Mouse (Mus musculus): ENCODE results near the gene 2310030G06Rik.
A peak's percentile ranks its signal among the peaks of the same experiment; 100 is the strongest.

Gene 2310030G06Rik

DNA sequence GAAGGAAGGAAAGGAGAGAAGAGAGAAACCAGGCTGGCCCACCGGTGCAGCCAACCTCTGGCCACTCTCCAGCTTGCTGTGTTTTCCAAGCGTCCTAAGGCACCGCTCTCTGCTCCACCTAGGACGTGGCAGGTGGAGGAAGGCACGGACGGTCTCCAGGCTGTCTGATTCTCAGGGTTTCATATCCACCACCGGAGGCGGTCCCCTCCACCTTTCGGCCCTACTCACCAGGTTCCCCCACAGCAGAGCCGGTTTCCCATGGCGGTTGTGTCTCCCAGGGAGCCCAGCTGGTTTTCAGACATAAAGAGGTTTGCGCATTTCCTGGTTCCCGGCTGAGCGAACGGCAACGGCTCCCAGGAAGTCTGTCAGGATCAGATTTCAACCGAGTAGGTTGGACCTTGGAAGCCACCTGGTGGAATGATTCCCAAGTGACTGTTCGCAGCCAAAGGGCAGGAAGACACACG lies at the start of gene 2310030G06Rik:
Gene 2310030G06Rik (minus strand): TSS at position 323 of the 464 bp plus-strand sequence.
- no peak for DNase-seq

DNA sequence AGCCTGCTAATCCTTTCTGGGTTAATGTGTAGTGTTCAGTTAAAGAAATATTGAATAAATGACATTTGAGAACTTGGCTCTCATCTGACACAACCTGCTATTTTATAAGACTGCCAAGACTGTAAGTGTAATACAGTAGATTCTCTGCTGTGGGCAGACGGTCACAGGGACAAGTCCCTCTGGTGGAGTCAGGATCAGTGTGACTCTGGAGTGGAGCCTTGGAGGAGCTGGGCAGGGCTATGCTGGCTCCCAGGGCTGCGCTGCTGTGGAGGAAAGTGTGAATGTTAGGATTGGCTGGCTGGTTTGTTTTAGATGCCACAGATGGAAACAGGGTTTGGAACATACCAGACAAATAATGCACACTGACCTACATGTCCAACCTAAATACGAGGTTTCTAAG lies 48.9 kb upstream of the 2310030G06Rik start:
- no peak for DNase-seq

DNA sequence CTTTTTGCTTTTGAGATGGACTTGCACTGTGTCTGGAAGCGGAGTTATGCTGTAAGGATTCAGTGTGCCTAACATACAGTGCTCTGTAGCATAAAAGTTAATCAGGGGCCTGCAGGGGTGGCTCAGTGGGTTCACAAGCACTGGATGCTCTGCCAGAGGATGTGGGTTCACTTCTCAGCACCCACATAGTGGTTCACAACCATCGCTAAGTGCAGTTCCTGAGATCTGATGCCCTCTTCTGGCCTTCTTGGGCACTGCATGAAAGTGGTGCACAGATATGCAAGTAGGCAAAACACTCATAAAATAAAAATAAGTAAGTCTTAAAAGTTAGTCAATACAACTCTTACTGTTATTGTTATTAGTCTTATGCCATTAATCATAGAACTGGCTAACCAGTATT lies 35.8 kb upstream of the 2310030G06Rik start:
- peak; percentile 33 for DNase-seq

- DNase-seq, result no peak
Observed at GRCm38 (mm10) chr9:50776162-50776760, 29.9 kb upstream of the 2310030G06Rik start.

DNA sequence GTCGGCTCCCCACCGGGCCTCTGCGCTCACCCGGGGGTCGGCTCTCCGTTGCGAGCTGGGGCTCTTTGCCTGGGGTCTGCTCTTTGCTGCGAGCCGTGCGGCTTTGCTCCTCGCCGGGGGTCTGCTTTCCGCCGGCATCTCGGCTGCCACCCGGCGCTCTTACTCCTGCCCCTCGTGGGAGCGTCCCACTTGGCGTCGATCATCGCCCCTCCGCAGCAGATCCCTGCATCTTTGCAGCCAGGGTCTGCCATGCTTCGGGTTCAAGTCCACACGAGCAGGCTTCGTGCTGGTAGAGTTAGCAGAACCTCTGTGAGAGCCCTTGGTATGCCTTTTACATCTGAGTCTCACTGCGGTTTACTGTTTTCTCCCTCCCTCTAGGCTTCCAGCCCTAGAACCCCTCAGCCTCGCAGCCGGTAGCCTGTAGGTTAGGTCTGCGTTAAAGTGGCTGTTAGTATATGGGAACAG lies 29.4 kb upstream of the 2310030G06Rik start:
- peak; percentile 21 for DNase-seq

GRCm38 (mm10) chr9:50774991-50775612 lies 28.8 kb upstream of the 2310030G06Rik start, which contains the start of the genes Alg9 and 1110032A03Rik:
Gene Alg9 (plus strand): TSS chr9:50775019.
Gene 1110032A03Rik (minus strand): TSS chr9:50775520.
- DNase-seq, result peak; percentile 92

- DNase-seq, result no peak
Observed at GRCm38 (mm10) chr9:50774026-50774462, 27.7 kb upstream of the 2310030G06Rik start.

DNA sequence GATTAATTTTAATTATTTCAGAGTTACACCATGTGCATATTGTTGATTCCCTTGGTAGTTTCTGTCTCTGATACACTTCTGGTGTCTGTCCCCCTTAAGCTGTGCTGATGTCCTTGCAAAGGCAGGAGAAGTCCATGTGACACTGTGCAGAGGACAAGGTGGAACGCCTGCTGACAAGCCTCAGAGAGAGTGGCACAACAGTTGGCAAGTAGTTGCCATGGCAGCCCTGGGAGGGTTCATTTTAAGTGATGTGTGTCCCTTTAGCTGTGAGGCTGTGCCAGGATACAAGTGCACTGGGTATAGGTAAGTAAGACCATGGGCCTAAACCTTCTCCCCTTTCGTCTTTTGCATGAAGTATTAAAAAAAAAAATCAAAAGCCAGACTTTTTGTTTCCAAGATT lies 23.7 kb upstream of the 2310030G06Rik start:
- no peak for DNase-seq

- DNase-seq, result peak; percentile 97
Observed at GRCm38 (mm10) chr9:50768107-50769002, 22.0 kb upstream of the 2310030G06Rik start, which contains the start of gene Fdxacb1. Gene Fdxacb1 (plus strand): TSS chr9:50768236.

- DNase-seq, result no peak
Observed at GRCm38 (mm10) chr9:50767531-50768106, 21.3 kb upstream of the 2310030G06Rik start.

GRCm38 (mm10) chr9:50763331-50763730 lies 17.0 kb upstream of the 2310030G06Rik start:
- no peak for DNase-seq

DNA sequence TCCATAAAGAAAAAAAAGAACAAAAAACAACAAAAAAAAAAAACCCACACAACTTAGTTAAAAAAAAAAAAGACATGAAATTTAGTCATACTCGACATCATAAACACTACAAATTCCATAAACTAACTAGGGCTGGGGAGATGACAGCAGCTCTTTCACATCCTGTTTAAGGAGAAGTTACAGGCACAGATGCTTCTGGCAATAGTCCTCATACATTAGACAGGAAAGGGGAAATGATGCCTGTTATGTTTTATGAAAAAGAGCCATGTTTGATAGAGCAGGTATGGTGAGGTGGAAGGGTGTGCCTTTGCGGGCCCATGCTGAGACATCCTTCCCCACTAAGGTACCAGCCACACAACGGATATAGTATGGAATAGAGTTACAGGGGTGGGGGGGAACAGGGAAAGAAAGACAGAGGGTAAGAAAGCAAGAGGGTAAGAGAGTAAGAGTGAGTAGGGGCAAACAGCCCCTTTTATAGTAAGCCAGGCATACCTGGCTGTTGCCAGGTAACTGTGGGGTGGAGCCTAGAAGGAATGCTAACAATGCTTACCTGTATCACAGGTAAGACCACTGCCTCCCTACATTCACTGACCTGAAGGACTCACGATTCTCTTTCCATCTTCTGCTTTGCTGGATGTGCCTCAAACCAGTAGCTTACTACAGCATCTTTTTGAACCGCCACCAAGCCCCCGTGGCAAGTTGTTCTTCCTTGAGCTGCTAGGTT lies 15.3 kb upstream of the 2310030G06Rik start:
- no peak for DNase-seq

GRCm38 (mm10) chr9:50756711-50757110 lies 10.4 kb upstream of the 2310030G06Rik start:
- no peak for DNase-seq

DNA sequence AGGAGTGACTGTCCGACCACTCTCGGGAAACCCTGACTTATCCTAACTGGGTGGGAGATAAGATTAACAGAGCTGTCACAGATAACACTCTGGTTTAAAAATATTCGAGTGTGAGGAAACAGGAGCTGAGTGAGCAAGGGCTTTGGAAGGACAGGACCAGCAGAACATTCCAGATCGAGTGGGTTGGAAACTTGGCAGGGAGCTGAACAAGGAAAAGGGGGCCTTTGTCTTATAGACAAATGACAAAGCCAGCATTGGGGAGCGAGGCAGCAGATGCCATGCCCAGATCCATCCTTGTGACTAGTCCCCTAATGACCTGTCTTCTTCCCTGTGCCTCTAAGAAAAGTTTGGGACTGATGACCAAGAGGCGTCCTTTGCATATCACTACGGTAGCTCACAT lies 7.6 kb upstream of the 2310030G06Rik start:
- no peak for DNase-seq

DNA sequence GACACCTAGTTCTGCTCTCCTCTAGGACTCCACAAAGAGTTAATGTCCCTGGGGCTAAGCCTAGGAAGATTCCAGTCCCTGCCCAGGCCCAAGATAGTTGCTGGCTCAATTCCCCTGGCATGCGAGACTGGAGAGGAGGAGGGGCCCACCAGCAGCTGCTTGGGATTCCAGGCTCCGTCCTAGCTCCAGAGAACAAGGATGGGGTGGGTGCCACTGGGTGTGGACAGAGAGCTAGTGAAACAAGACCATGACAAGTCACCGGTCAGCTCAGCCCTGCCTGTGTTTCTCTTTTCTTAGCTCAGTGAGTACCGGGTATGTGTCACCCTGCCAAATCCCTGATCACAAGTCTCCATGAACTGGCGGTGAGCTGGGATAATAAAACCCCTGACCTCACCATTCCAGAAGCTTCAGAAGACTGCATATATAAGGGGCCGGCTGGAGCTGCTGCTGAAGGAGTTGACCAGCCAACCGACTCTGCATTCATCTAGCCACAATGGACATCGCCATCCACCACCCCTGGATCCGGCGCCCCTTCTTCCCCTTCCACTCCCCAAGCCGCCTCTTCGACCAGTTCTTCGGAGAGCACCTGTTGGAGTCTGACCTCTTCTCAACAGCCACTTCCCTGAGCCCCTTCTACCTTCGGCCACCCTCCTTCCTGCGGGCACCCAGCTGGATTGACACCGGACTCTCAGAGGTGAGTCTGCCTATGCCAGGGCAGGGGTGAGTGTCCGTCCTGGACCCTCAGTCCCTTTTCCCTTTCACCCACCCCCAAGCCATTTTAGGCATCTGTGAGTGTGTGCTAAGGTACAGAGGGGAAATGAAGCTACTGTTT lies 6.7 kb upstream of the 2310030G06Rik start:
- DNase-seq, result peak; percentile 57

- peak; percentile 33 for DNase-seq
Observed at GRCm38 (mm10) chr9:50752054-50752602, 5.8 kb upstream of the 2310030G06Rik start, which contains the start of gene Hspb2. Gene Hspb2 (minus strand): TSS chr9:50752354.

- DNase-seq, result no peak
Observed at GRCm38 (mm10) chr9:50751323-50751722, 5.0 kb upstream of the 2310030G06Rik start, which contains the start of gene Cryab. Gene Cryab (plus strand): TSS chr9:50751325.

DNA sequence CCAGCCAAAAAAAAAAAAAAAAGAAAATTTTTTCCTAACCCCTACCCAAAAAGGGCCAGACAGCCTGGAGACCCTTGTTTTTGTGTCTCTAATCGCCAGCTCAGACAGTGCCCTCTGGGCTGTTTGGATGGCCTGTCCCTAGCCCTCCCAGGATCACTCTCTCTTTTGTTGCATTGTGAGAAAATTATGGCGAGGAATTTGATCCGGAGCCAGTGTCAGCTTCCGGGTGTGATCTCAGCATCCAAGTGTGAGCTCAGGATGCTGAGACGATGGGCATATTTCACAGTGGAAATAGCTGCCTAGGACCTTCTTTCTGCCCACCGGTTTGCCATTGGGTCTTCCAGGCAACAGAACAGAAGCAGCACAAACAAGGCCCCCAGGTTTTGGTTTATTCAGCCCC lies 4.4 kb upstream of the 2310030G06Rik start:
- DNase-seq, result no peak

- DNase-seq, result no peak
Observed at GRCm38 (mm10) chr9:50745806-50746205, 530 bp downstream of the 2310030G06Rik start.

- DNase-seq, result no peak
Observed at GRCm38 (mm10) chr9:50742744-50743143, 3.6 kb downstream of the 2310030G06Rik start.

DNA sequence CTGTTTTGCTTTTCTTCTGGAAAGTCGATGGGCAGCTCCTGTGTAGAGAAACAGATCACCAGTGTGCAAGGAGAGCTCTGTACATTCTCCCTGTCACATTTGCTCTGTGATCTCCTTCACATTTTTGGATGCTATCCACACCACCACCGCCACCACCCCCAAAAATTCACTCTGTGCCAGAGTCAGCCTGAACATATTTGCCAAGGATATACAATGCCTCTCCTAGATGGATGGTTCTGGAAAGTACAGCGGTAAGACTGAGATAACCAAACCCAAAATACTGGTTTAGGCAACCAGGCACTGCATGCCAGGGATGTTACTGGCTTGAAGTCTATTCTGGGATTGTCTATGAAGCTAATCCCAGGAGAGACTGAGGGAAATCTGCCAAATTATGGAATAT lies 4.1 kb downstream of the 2310030G06Rik start:
- no peak for DNase-seq
